Mouse (Mus musculus): ENCODE data around the gene Dazap2. TPM values are rescaled to one million over a fixed set of nuclear protein-coding genes. Genes with fewer than 3 reads are reported as not detected.

The Dazap2 gene
- 81.9 and 92.3 TPM in 2 replicates for total RNA-seq (2014; rRNA removed)
- 162 and 190 TPM in 2 replicates for polyA plus RNA-seq (2015; fragmentation: Nextera tagmentation; extraction: Ambion mirVana)

- Histone ChIP-seq H3K27ac (ENCODE audit: low read depth, low read length) (peak within 1 kb of the TSS; percentile 94), H3K9me3 (ENCODE audit: low read length) (no peaks in the 10 kb centered on the region), H3K4me2 (ENCODE audit: low read depth) (peak within 1 kb of the TSS; percentile 59), H3K4me1 (ENCODE audit: insufficient read depth) (peaks cover 11% of the 10 kb centered on the region), H3K27me3 (ENCODE audit: insufficient read depth, low read length) (no peaks in the 10 kb centered on the region), H3K4me3 (ENCODE audit: low read depth, low read length) (peak within 1 kb of the TSS; percentile 97), H3K36me3 (ENCODE audit: insufficient read depth) (peaks cover 28% of the 10 kb centered on the region), H3K9ac (peak within 1 kb of the TSS; percentile 92)
- peak; percentile 84 for ATAC-seq
- TF ChIP-seq CTCF (IDR thresholded peaks at IDR 0.05; ENCODE audit: low read depth), result peak; percentile 46
- WGBS, result 2% methylated on average over 82 of the region's 99 CpGs
- peak; percentile 97 for DNase-seq
Observed at GRCm38 (mm10) chr15:100614996-100615824, at the start of gene Dazap2. Gene Dazap2, plus strand, starts transcription at chr15:100615349.

GRCm38 (mm10) chr15:100566531-100566930 lies 48.6 kb upstream of the Dazap2 start:
- Histone ChIP-seq H3K4me3 (ENCODE audit: low read depth, low read length) (no peak overlapping the region), H3K9ac (no peak overlapping the region), H3K27ac (ENCODE audit: low read depth, low read length) (no peak overlapping the region), H3K36me3 (ENCODE audit: insufficient read depth) (no peaks in the 10 kb centered on the region), H3K4me1 (ENCODE audit: insufficient read depth) (no peaks in the 10 kb centered on the region), H3K4me2 (ENCODE audit: low read depth) (no peak overlapping the region), H3K9me3 (ENCODE audit: low read length) (no peaks in the 10 kb centered on the region), H3K27me3 (ENCODE audit: insufficient read depth, low read length) (no peaks in the 10 kb centered on the region)
- DNase-seq, result no peak
- no peak for ATAC-seq
- 69% methylated on average over 2 of the region's 2 CpGs for WGBS
- no peak for TF ChIP-seq CTCF (IDR thresholded peaks at IDR 0.05; ENCODE audit: low read depth)

DNA sequence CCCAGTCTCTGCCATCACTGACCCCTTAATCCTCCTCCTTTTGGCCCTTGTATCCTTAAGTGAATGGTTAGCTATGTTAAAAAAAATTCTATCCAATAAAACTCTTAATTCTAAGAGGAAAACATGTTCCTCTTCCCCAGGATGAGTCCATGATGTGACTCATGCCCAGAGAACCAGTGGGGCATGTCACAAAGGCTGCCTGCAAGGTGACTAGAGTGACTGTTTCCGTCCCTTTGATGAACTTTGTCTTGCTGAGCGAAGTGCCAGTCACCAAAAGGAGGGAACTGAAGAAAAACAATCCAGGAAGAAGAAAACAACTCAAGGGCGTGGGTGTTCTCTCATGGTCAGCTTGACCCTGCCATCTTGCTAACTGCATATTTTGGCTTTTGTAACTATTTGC lies 45.9 kb upstream of the Dazap2 start:
- Histone ChIP-seq H3K27ac (ENCODE audit: low read depth, low read length) (no peak overlapping the region), H3K36me3 (ENCODE audit: insufficient read depth) (no peaks in the 10 kb centered on the region), H3K9ac (no peak overlapping the region), H3K4me1 (ENCODE audit: insufficient read depth) (0 out of 2 replicates have a peak, but pooled peaks cover 2% of the 10 kb centered on the region), H3K9me3 (ENCODE audit: low read length) (no peaks in the 10 kb centered on the region), H3K4me2 (ENCODE audit: low read depth) (no peak overlapping the region), H3K27me3 (ENCODE audit: insufficient read depth, low read length) (no peaks in the 10 kb centered on the region), H3K4me3 (ENCODE audit: low read depth, low read length) (no peak overlapping the region)
- WGBS, result 76% methylated on average over 3 of the region's 3 CpGs
- no peak for TF ChIP-seq CTCF (IDR thresholded peaks at IDR 0.05; ENCODE audit: low read depth)
- ATAC-seq (no peak), DNase-seq (no peak)

- TF ChIP-seq CTCF (IDR thresholded peaks at IDR 0.05; ENCODE audit: low read depth), result no peak
- 0 out of 2 replicates have a peak overlapping the region, but pooled peaks have one; percentile 35 for H3K27ac ChIP-seq (ENCODE audit: low read depth, low read length)
- ATAC-seq, result peak; percentile 62; the same call in 1 of the 2 replicates
Observed at GRCm38 (mm10) chr15:100573946-100574345, 41.2 kb upstream of the Dazap2 start.

DNA sequence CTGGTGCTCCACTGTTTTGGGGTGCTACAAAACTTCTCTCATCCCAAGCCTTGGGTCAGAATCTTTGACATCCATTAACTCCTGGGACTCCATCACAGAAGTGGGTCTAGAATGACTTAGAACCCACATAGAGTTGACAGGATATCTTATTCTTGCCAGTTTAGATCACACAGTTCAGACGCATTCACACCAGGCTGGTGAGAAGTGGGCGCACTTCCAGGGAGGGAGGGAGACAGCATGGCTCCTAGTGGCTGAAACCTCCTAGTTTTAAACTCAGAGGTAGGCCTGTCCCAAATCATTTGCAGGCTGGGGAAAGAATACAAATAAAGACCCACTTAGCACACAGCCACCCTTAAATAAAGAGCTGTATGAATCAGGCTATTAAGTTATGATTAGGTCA lies 40.8 kb upstream of the Dazap2 start:
- Histone ChIP-seq H3K36me3 (ENCODE audit: insufficient read depth) (peaks cover 32% of the 10 kb centered on the region), H3K27ac (ENCODE audit: low read depth, low read length) (no peak overlapping the region), H3K9me3 (ENCODE audit: low read length) (no peaks in the 10 kb centered on the region), H3K4me1 (ENCODE audit: insufficient read depth) (0 out of 2 replicates have a peak, but pooled peaks cover 4% of the 10 kb centered on the region), H3K9ac (no peak overlapping the region), H3K27me3 (ENCODE audit: insufficient read depth, low read length) (no peaks in the 10 kb centered on the region), H3K4me2 (ENCODE audit: low read depth) (no peak overlapping the region), H3K4me3 (ENCODE audit: low read depth, low read length) (no peak overlapping the region)
- no peak for ATAC-seq
- no peak for DNase-seq
- 62% methylated on average over 2 of the region's 2 CpGs for WGBS
- no peak for TF ChIP-seq CTCF (IDR thresholded peaks at IDR 0.05; ENCODE audit: low read depth)

More at GRCm38 (mm10) chr15:100573946-100574345, 41.2 kb upstream of the Dazap2 start:
- 38% methylated on average over 6 of the region's 6 CpGs for WGBS
- Histone ChIP-seq H3K9me3 (ENCODE audit: low read length) (no peaks in the 10 kb centered on the region), H3K4me3 (ENCODE audit: low read depth, low read length) (no peak overlapping the region), H3K36me3 (ENCODE audit: insufficient read depth) (peaks cover 29% of the 10 kb centered on the region), H3K9ac (no peak overlapping the region), H3K4me2 (ENCODE audit: low read depth) (no peak overlapping the region), H3K27me3 (ENCODE audit: insufficient read depth, low read length) (no peaks in the 10 kb centered on the region), H3K4me1 (ENCODE audit: insufficient read depth) (0 out of 2 replicates have a peak, but pooled peaks cover 4% of the 10 kb centered on the region)
- DNase-seq, result no peak

DNA sequence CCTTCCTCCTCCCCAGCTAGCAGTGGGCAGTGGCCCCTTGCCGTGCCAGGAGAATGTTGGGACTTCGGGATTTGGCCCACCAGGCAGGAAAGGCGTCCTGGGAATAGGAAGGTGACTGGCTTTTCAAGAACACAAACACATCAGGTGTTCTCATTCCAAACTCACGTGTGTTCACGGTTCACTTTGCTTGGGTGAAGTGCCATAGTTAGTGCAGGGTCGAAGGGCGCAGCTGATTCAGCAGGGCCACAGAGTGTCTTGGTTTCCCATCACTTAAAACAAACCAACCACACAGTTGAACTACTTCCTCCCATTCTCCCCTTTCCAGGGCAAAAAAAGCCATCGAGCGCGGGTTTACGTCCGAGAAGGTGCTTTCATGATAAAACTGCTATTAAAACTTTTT lies 39.8 kb upstream of the Dazap2 start:
- ATAC-seq (no peak), DNase-seq (no peak)
- WGBS, result 86% methylated on average over 12 of the region's 12 CpGs
- Histone ChIP-seq H3K4me3 (ENCODE audit: low read depth, low read length) (no peak overlapping the region), H3K4me1 (ENCODE audit: insufficient read depth) (0 out of 2 replicates have a peak, but pooled peaks cover 4% of the 10 kb centered on the region), H3K36me3 (ENCODE audit: insufficient read depth) (peaks cover 42% of the 10 kb centered on the region), H3K27ac (ENCODE audit: low read depth, low read length) (no peak overlapping the region), H3K4me2 (ENCODE audit: low read depth) (no peak overlapping the region), H3K27me3 (ENCODE audit: insufficient read depth, low read length) (no peaks in the 10 kb centered on the region), H3K9ac (no peak overlapping the region), H3K9me3 (ENCODE audit: low read length) (no peaks in the 10 kb centered on the region)
- no peak for TF ChIP-seq CTCF (IDR thresholded peaks at IDR 0.05; ENCODE audit: low read depth)

- Histone ChIP-seq H3K9me3 (ENCODE audit: low read length) (no peaks in the 10 kb centered on the region), H3K4me3 (ENCODE audit: low read depth, low read length) (no peak overlapping the region), H3K9ac (no peak overlapping the region), H3K27ac (ENCODE audit: low read depth, low read length) (no peak overlapping the region), H3K4me2 (ENCODE audit: low read depth) (no peak overlapping the region), H3K27me3 (ENCODE audit: insufficient read depth, low read length) (no peaks in the 10 kb centered on the region), H3K4me1 (ENCODE audit: insufficient read depth) (0 out of 2 replicates have a peak, but pooled peaks cover 4% of the 10 kb centered on the region), H3K36me3 (ENCODE audit: insufficient read depth) (peaks cover 49% of the 10 kb centered on the region)
- 82% methylated on average over 6 of the region's 6 CpGs for WGBS
- ATAC-seq (no peak), DNase-seq (no peak)
- TF ChIP-seq CTCF (IDR thresholded peaks at IDR 0.05; ENCODE audit: low read depth), result no peak
Observed at GRCm38 (mm10) chr15:100576392-100576791, 38.8 kb upstream of the Dazap2 start.
